Mouse (Mus musculus) brain, embryonic 14.5 days (tissue): ENCODE data around the gene Lrig1.

ENCODE experiments used
- CTCF ChIP-seq: fragments of 200-500 bp; IDR thresholded peaks from 2 replicates; pipeline ENCODE4 v1.5.1; 2012; ENCODE audit warnings: inconsistent platforms, mild to moderate bottlenecking, moderate library complexity, borderline replicate concordance; ENCODE audit not compliant: insufficient read depth, insufficient read length; ENCODE audit errors: extremely low read depth
- POLR2A ChIP-seq: fragments of 200-500 bp; IDR thresholded peaks from 2 replicates; pipeline ENCODE4 v1.6.1; 2012; ENCODE audit warnings: mild to moderate bottlenecking, inconsistent platforms, borderline replicate concordance; ENCODE audit not compliant: poor library complexity, insufficient read depth, insufficient read length, severe bottlenecking; ENCODE audit errors: extremely low read depth

DNA sequence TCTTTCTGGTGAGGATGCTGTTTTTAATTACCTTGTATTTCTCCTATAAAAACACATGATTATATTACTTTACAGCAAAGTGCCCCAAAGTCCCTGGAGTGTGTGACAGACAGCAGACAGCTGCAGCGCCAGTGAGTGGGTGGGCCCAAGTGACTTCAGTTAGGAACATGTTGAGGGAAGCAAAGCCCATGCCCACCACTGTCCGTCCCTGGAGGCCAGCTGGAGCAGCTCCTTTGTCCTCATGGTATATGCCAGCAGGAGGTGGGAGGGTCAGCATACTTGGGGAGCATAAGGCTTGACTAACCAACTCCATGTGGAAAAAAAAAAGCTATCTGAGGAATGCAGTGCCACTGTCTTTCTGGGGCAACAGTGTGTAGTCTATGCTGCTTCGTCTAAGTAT lies 95.9 kb downstream of the Lrig1 start:
- TF ChIP-seq CTCF, result no peak
- no peak for TF ChIP-seq POLR2A
